Mouse (Mus musculus): ENCODE measurements around the gene Hist3h2a.
A peak's percentile ranks its signal among the peaks of the same experiment; 100 is the strongest.
"Not testable (repeated sequence)": the region's sequence is repeated elsewhere in the genome, so short reads cannot be mapped to it uniquely, and the experiment has no call there.

Hist3h2a gene

GRCm38 (mm10) chr11:58947798-58948528, 6.5 kb upstream of the Hist3h2a start:
- peak; percentile 89 for DNase-seq

- peak; percentile 99 for DNase-seq
These were observed 5.7 kb upstream of the Hist3h2a start, which contains the start of gene Hist3h2ba for GRCm38 (mm10) chr11:58948542-58949479. Gene Hist3h2ba (plus strand): TSS chr11:58948920.

GRCm38 (mm10) chr11:58949480-58950431, 4.7 kb upstream of the Hist3h2a start:
- peak; percentile 88 for DNase-seq

- DNase-seq, result peak; percentile 60
These were observed 3.3 kb upstream of the Hist3h2a start for GRCm38 (mm10) chr11:58951210-58951609.

- DNase-seq, result peak; percentile 63
These were observed 925 bp upstream of the Hist3h2a start for GRCm38 (mm10) chr11:58953351-58954169.

GRCm38 (mm10) chr11:58954170-58954419, 390 bp upstream of the Hist3h2a start:
- not testable (repeated sequence) for DNase-seq

GRCm38 (mm10) chr11:58955143-58955867, 820 bp downstream of the Hist3h2a start:
- peak; percentile 75 for DNase-seq

- peak; percentile 61 for DNase-seq
These were observed 1.4 kb downstream of the Hist3h2a start for GRCm38 (mm10) chr11:58955868-58956257.

GRCm38 (mm10) chr11:58957226-58957914, 2.9 kb downstream of the Hist3h2a start:
- DNase-seq, result no peak

- DNase-seq, result no peak
These were observed 4.1 kb downstream of the Hist3h2a start for GRCm38 (mm10) chr11:58958536-58958935.

- no peak for DNase-seq
These were observed 4.8 kb downstream of the Hist3h2a start for GRCm38 (mm10) chr11:58959186-58959825.

- peak; percentile 95 for DNase-seq
These were observed 5.5 kb downstream of the Hist3h2a start for GRCm38 (mm10) chr11:58959921-58960465.

GRCm38 (mm10) chr11:58961364-58962177, 7.1 kb downstream of the Hist3h2a start:
- peak; percentile 54 for DNase-seq

GRCm38 (mm10) chr11:58963543-58963942, 9.1 kb downstream of the Hist3h2a start:
- DNase-seq, result peak; percentile 65

- DNase-seq, result no peak
These were observed 9.7 kb downstream of the Hist3h2a start for GRCm38 (mm10) chr11:58964216-58964615.

GRCm38 (mm10) chr11:58965001-58965760, 10.7 kb downstream of the Hist3h2a start:
- no peak for DNase-seq

GRCm38 (mm10) chr11:58967346-58967745, 12.9 kb downstream of the Hist3h2a start:
- DNase-seq, result peak; percentile 43

- no peak for DNase-seq
These were observed 14.1 kb downstream of the Hist3h2a start for GRCm38 (mm10) chr11:58968551-58968950.

Data from cerebellum, adult 9-10 months (tissue).